Mouse (Mus musculus) Patski (cell line): ENCODE results near the gene Pik3cd. TPM values are rescaled to one million over a fixed set of nuclear protein-coding genes. Genes with fewer than 3 reads are reported as not detected.
A peak's percentile ranks its signal among the peaks of the same experiment; 100 is the strongest.

Source experiments
- ATAC-seq: fragments of 100-300 bp; one replicate; pipeline ENCODE4 v1.8.0; 2021
- CTCF ChIA-PET: fragments of 350-600 bp; sonication (Branson Sonifier 250); formaldehyde crosslinking; loops from one replicate; lab custom pipeline; 2022; ENCODE audit warnings: inconsistent platforms; lab: Charles Lee
- POLR2A ChIA-PET: fragments of 350-600 bp; sonication (Branson Sonifier 250); formaldehyde crosslinking; loops from one replicate; lab custom pipeline; 2022; ENCODE audit warnings: antibody characterized with exemption, inconsistent platforms; lab: Charles Lee
- DNase-seq: peaks from one replicate; pipeline ENCODE4 v3.0.0-alpha.2; 2011; ENCODE audit warnings: low read depth, low spot score
- H3K27me3 ChIP-seq: fragments of 371-371 bp; one replicate; pipeline ENCODE4 v1.5.1; 2021
- CTCF ChIP-seq: fragments of 100-300 bp; IDR thresholded peaks from one replicate; pipeline ENCODE4 v1.5.1; 2021
- in situ Hi-C: fragments of 300-500 bp; cut with MboI; formaldehyde crosslinking; loops from 3 replicates; pipeline ENCODE4 v1.11.1; 2018; ENCODE audit warnings: low pct_unique_long_range_greater_than_20kb, mixed read lengths
- polyA plus RNA-seq: library from polyadenylated mRNA; unstranded; gene quantifications from one replicate; pipeline ENCODE4 v1.2.3, GENCODE M21; 2021

Gene Pik3cd
- polyA plus RNA-seq, 1 experiment from 2014 or later: 0.51 TPM

- TF ChIP-seq CTCF: no peak
- no peak for ATAC-seq
- ChIA-PET CTCF (interaction anchor here (1.6 kb wide), 1 partner anchor 61 kb away, joined by 5 read pairs; no protein-coding TSS in a partner anchor), POLR2A (interaction anchor here (0.7 kb wide), 1 partner anchor 39 kb away, joined by 3 read pairs; no protein-coding TSS in a partner anchor)
- DNase-seq: no peak
- in situ Hi-C loops: loop anchor here (5.0 to 10.0 kb wide), 2 partner anchors 62 to 465 kb away; no protein-coding TSS in a partner anchor
- no peaks in the 10 kb centered on the region for H3K27me3 ChIP-seq
Measured at GRCm38 (mm10) chr4:149609256-149610025, 92.9 kb downstream of the Pik3cd start.

GRCm38 (mm10) chr4:149608309-149608638 lies 94.1 kb downstream of the Pik3cd start:
- ATAC-seq (no peak), DNase-seq (no peak)
- no peaks in the 10 kb centered on the region for H3K27me3 ChIP-seq
- no peak for TF ChIP-seq CTCF
- ChIA-PET POLR2A (interaction anchor here (0.6 kb wide), 1 partner anchor 175 kb away, joined by 3 read pairs; no protein-coding TSS in a partner anchor), CTCF (interaction anchor here (1.6 kb wide), 1 partner anchor 60 kb away, joined by 5 read pairs; no protein-coding TSS in a partner anchor)
- in situ Hi-C loops: loop anchor here (5.0 to 10.0 kb wide), 2 partner anchors 61 to 463 kb away; no protein-coding TSS in a partner anchor

- ChIA-PET CTCF (interaction anchor here (1.6 kb wide), 1 partner anchor 59 kb away, joined by 5 read pairs; no protein-coding TSS in a partner anchor), POLR2A (interaction anchor here (0.6 kb wide), 1 partner anchor 107 kb away, joined by 3 read pairs; no protein-coding TSS in a partner anchor)
- ATAC-seq (no peak), DNase-seq (no peak)
- no peaks in the 10 kb centered on the region for H3K27me3 ChIP-seq
- no peak for TF ChIP-seq CTCF
- in situ Hi-C loops: loop anchor here (5.0 to 10.0 kb wide), 2 partner anchors 60 to 463 kb away; no protein-coding TSS in a partner anchor
Measured at GRCm38 (mm10) chr4:149607591-149608308, 94.6 kb downstream of the Pik3cd start.

GRCm38 (mm10) chr4:149606766-149607358 lies 95.5 kb downstream of the Pik3cd start:
- ChIA-PET CTCF (no interaction called here), POLR2A (interaction anchor here (0.6 kb wide), 1 partner anchor 108 kb away, joined by 3 read pairs; no protein-coding TSS in a partner anchor)
- TF ChIP-seq CTCF: no peak
- no peak for DNase-seq
- no peak for ATAC-seq
- in situ Hi-C loops: loop anchor here (5.0 to 10.0 kb wide), 2 partner anchors 60 to 462 kb away; no protein-coding TSS in a partner anchor
- H3K27me3 ChIP-seq: no peaks in the 10 kb centered on the region

GRCm38 (mm10) chr4:149606056-149606455 lies 96.3 kb downstream of the Pik3cd start:
- ChIA-PET CTCF (no interaction called here), POLR2A (no interaction called here)
- in situ Hi-C loops: loop anchor here (5.0 to 10.0 kb wide), 2 partner anchors 59 to 461 kb away; no protein-coding TSS in a partner anchor
- ATAC-seq (no peak), DNase-seq (no peak)
- H3K27me3 ChIP-seq: no peaks in the 10 kb centered on the region
- no peak for TF ChIP-seq CTCF

GRCm38 (mm10) chr4:149604518-149604917 lies 97.9 kb downstream of the Pik3cd start:
- in situ Hi-C loops: loop anchor here (10.0 kb wide), 1 partner anchor 460 kb away; no protein-coding TSS in a partner anchor
- H3K27me3 ChIP-seq: no peaks in the 10 kb centered on the region
- CTCF ChIA-PET: interaction anchor here (0.7 kb wide), 1 partner anchor 55 kb away, joined by 3 read pairs; no protein-coding TSS in a partner anchor
- no peak for DNase-seq
- POLR2A ChIA-PET: no interaction called here
- ATAC-seq: no peak
- no peak for TF ChIP-seq CTCF

- ATAC-seq (no peak), DNase-seq (no peak)
- H3K27me3 ChIP-seq: no peaks in the 10 kb centered on the region
- ChIA-PET POLR2A (no interaction called here), CTCF (interaction anchor here (1.6 kb wide), 1 partner anchor 23 kb away, joined by 3 read pairs; no protein-coding TSS in a partner anchor)
- in situ Hi-C loops: loop anchor here (10.0 kb wide), 1 partner anchor 459 kb away; no protein-coding TSS in a partner anchor
- no peak for TF ChIP-seq CTCF
Measured at GRCm38 (mm10) chr4:149603860-149604259, 98.5 kb downstream of the Pik3cd start.

- ChIA-PET POLR2A (interaction anchor here (0.6 to 0.7 kb wide), 3 partner anchors 240 to 712 kb away, joined by 3 to 4 read pairs (median 3); no protein-coding TSS in a partner anchor), CTCF (interaction anchor here (0.6 to 1.6 kb wide), 3 partner anchors 22 to 49 kb away, joined by 3 read pairs; no protein-coding TSS in a partner anchor)
- ATAC-seq (no peak), DNase-seq (peak; percentile 13)
- in situ Hi-C loops: loop anchor here (10.0 kb wide), 1 partner anchor 457 kb away; no protein-coding TSS in a partner anchor
- H3K27me3 ChIP-seq: no peaks in the 10 kb centered on the region
- TF ChIP-seq CTCF: no peak
Measured at GRCm38 (mm10) chr4:149602236-149602635, 100.1 kb downstream of the Pik3cd start.

GRCm38 (mm10) chr4:149601484-149601883 lies 100.9 kb downstream of the Pik3cd start:
- no peaks in the 10 kb centered on the region for H3K27me3 ChIP-seq
- POLR2A ChIA-PET: interaction anchor here (0.5 to 0.7 kb wide), 3 partner anchors 26 to 711 kb away, joined by 3 read pairs; no protein-coding TSS in a partner anchor
- no peak for TF ChIP-seq CTCF
- CTCF ChIA-PET: interaction anchor here (0.6 kb wide), 1 partner anchor 45 kb away, joined by 3 read pairs; no protein-coding TSS in a partner anchor
- ATAC-seq (no peak), DNase-seq (no peak)
- in situ Hi-C loops: loop anchor here (10.0 kb wide), 1 partner anchor 457 kb away; no protein-coding TSS in a partner anchor
